Mouse (Mus musculus): ENCODE measurements around the gene Cdh4. TPM values are rescaled to one million over a fixed set of nuclear protein-coding genes. Genes with fewer than 3 reads are reported as not detected.

The Cdh4 gene
- polyA plus RNA-seq, 2 experiments, result 0.07 to 0.09 TPM

DNA sequence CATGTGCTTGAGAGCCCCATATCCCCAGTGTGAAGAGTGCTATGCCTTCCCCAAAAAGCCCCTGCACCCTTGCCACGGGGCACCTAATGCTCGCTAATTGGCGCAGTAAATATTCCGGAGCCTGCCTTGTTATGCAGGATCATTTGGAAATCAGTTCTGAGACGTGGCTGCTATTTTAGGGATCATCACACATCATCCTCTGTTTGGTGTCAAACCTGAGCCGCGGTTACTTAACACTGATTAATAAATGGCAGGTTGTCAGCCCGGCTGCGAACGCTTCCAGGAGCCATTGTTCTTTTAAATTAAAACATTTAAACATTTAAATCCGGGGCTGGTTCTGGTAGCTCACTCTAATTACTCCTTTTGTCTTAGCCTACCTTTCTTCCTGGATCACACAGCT, 136.6 kb downstream of the Cdh4 start:
- no peaks in the 10 kb centered on the region for H3K27me3 ChIP-seq (ENCODE audit: control insufficient read depth, insufficient read depth, low read length)
- no peak overlapping the region for H3K4me3 ChIP-seq (ENCODE audit: insufficient read depth in 1 of 2, low read depth in 2 of 2, low read length in 2 of 2)
- no peak overlapping the region for H3K9ac ChIP-seq (replicated peaks)
- H3K4me2 ChIP-seq (ENCODE audit: low read depth), result no peak overlapping the region
- no peaks in the 10 kb centered on the region for H3K36me3 ChIP-seq (replicated peaks; ENCODE audit: control insufficient read depth, insufficient read depth, low read depth)
- H3K9me3 ChIP-seq (ENCODE audit: control insufficient read depth, low read length), result no peaks in the 10 kb centered on the region
- H3K4me1 ChIP-seq (replicated peaks; ENCODE audit: control insufficient read depth in 2 of 2, insufficient read depth in 2 of 2, low read length in 1 of 2), result no peaks in the 10 kb centered on the region
- no peak for ATAC-seq (ENCODE audit: insufficient read depth)
- no peak overlapping the region for H3K27ac ChIP-seq
- 66% methylated on average over 11 of the region's 11 CpGs for WGBS (ENCODE audit: insufficient replicate concordance)
- DNase-seq (ENCODE audit: low read depth in 3 of 3, low spot score in 3 of 3), result no peak
- TF ChIP-seq CTCF (IDR thresholded peaks at IDR 0.05; ENCODE audit: low read depth) (no peak), EP300 (IDR thresholded peaks at IDR 0.05; ENCODE audit: low read depth) (no peak)

- H3K4me2 ChIP-seq (ENCODE audit: low read depth), result no peak overlapping the region
- H3K27ac ChIP-seq, result no peak overlapping the region
- H3K36me3 ChIP-seq (replicated peaks; ENCODE audit: control insufficient read depth, insufficient read depth, low read depth), result no peaks in the 10 kb centered on the region
- H3K4me1 ChIP-seq (replicated peaks; ENCODE audit: control insufficient read depth in 2 of 2, insufficient read depth in 2 of 2, low read length in 1 of 2), result no peaks in the 10 kb centered on the region
- H3K9ac ChIP-seq (replicated peaks), result no peak overlapping the region
- no peaks in the 10 kb centered on the region for H3K9me3 ChIP-seq (ENCODE audit: control insufficient read depth, low read length)
- DNase-seq (ENCODE audit: low read depth in 3 of 3, low spot score in 3 of 3), result no peak
- no peak overlapping the region for H3K4me3 ChIP-seq (ENCODE audit: insufficient read depth in 1 of 2, low read depth in 2 of 2, low read length in 2 of 2)
- TF ChIP-seq EP300 (IDR thresholded peaks at IDR 0.05; ENCODE audit: low read depth) (no peak), CTCF (IDR thresholded peaks at IDR 0.05; ENCODE audit: low read depth) (no peak)
- H3K27me3 ChIP-seq (ENCODE audit: control insufficient read depth, insufficient read depth, low read length), result no peaks in the 10 kb centered on the region
- 56% methylated on average over 4 of the region's 4 CpGs for WGBS (ENCODE audit: insufficient replicate concordance)
- no peak for ATAC-seq (ENCODE audit: insufficient read depth)
Measured at GRCm38 (mm10) chr2:179580415-179580814, 138.2 kb downstream of the Cdh4 start.

- H3K36me3 ChIP-seq (replicated peaks; ENCODE audit: control insufficient read depth, insufficient read depth, low read depth), result no peaks in the 10 kb centered on the region
- H3K9me3 ChIP-seq (ENCODE audit: control insufficient read depth, low read length), result no peaks in the 10 kb centered on the region
- TF ChIP-seq CTCF (IDR thresholded peaks at IDR 0.05; ENCODE audit: low read depth), result no peak
- no peak for TF ChIP-seq EP300 (IDR thresholded peaks at IDR 0.05; ENCODE audit: low read depth)
- H3K4me3 ChIP-seq (ENCODE audit: insufficient read depth in 1 of 2, low read depth in 2 of 2, low read length in 2 of 2), result no peak overlapping the region
- no peaks in the 10 kb centered on the region for H3K27me3 ChIP-seq (ENCODE audit: control insufficient read depth, insufficient read depth, low read length)
- no peak overlapping the region for H3K27ac ChIP-seq
- DNase-seq (ENCODE audit: low read depth in 3 of 3, low spot score in 3 of 3) (no peak), ATAC-seq (ENCODE audit: insufficient read depth) (no peak)
- no peaks in the 10 kb centered on the region for H3K4me1 ChIP-seq (replicated peaks; ENCODE audit: control insufficient read depth in 2 of 2, insufficient read depth in 2 of 2, low read length in 1 of 2)
- H3K9ac ChIP-seq (replicated peaks), result no peak overlapping the region
- H3K4me2 ChIP-seq (ENCODE audit: low read depth), result no peak overlapping the region
- 60% methylated on average over 5 of the region's 5 CpGs for WGBS (ENCODE audit: insufficient replicate concordance)
Measured at GRCm38 (mm10) chr2:179581058-179581457, 138.8 kb downstream of the Cdh4 start.

DNA sequence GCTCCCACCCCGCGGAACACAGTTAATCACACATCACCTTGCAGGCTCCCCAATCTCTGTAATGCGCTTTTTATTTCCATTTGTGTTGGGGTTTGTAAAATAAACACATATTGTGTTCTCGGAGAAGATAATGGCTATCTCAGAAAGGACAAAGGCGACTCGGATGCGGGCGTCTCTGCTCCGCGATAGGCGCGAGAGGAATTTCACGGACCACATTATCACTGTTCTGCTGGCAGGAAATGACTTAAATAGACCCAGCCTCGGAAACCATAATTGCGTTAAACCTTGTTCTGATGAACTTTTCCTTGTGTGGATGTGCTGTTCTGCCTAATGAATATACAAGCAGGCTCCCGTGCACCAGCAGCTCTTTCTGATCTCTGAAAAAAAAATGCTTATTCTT, 140.7 kb downstream of the Cdh4 start:
- H3K9me3 ChIP-seq (ENCODE audit: control insufficient read depth, low read length), result no peaks in the 10 kb centered on the region
- DNase-seq (ENCODE audit: low read depth in 3 of 3, low spot score in 3 of 3), result no peak
- no peak overlapping the region for H3K4me3 ChIP-seq (ENCODE audit: insufficient read depth in 1 of 2, low read depth in 2 of 2, low read length in 2 of 2)
- TF ChIP-seq CTCF (IDR thresholded peaks at IDR 0.05; ENCODE audit: low read depth) (no peak), EP300 (IDR thresholded peaks at IDR 0.05; ENCODE audit: low read depth) (no peak)
- no peaks in the 10 kb centered on the region for H3K27me3 ChIP-seq (ENCODE audit: control insufficient read depth, insufficient read depth, low read length)
- no peak overlapping the region for H3K9ac ChIP-seq (replicated peaks)
- no peak overlapping the region for H3K4me2 ChIP-seq (ENCODE audit: low read depth)
- no peaks in the 10 kb centered on the region for H3K4me1 ChIP-seq (replicated peaks; ENCODE audit: control insufficient read depth in 2 of 2, insufficient read depth in 2 of 2, low read length in 1 of 2)
- H3K36me3 ChIP-seq (replicated peaks; ENCODE audit: control insufficient read depth, insufficient read depth, low read depth), result no peaks in the 10 kb centered on the region
- no peak for ATAC-seq (ENCODE audit: insufficient read depth)
- H3K27ac ChIP-seq, result no peak overlapping the region
- 56% methylated on average over 16 of the region's 16 CpGs for WGBS (ENCODE audit: insufficient replicate concordance)

DNA sequence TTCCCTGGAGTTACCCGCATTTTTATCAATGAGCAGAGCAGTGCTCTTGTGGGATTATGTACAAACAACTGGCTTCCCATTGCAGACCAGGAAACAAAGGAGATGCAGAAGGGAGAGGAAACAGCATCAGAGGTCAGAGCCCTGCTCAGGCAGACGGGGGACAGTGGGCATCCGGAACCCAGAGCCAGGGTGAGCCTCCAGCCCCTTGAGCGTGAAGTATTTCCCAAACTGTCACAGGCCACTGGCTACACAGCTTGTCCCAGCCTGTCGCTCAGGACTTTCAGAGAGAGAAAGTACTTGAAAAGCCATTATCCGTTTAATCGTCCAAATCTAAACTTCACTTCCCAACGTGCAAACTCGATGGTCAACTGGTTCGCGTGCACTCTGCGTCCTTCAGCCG, 142.4 kb downstream of the Cdh4 start:
- ATAC-seq (ENCODE audit: insufficient read depth), result no peak
- TF ChIP-seq EP300 (IDR thresholded peaks at IDR 0.05; ENCODE audit: low read depth), result no peak
- no peak for TF ChIP-seq CTCF (IDR thresholded peaks at IDR 0.05; ENCODE audit: low read depth)
- 59% methylated on average over 13 of the region's 13 CpGs for WGBS (ENCODE audit: insufficient replicate concordance)
- no peak overlapping the region for H3K4me3 ChIP-seq (ENCODE audit: insufficient read depth in 1 of 2, low read depth in 2 of 2, low read length in 2 of 2)
- H3K27me3 ChIP-seq (ENCODE audit: control insufficient read depth, insufficient read depth, low read length), result no peaks in the 10 kb centered on the region
- no peak overlapping the region for H3K27ac ChIP-seq
- no peak overlapping the region for H3K4me2 ChIP-seq (ENCODE audit: low read depth)
- H3K9me3 ChIP-seq (ENCODE audit: control insufficient read depth, low read length), result no peaks in the 10 kb centered on the region
- no peaks in the 10 kb centered on the region for H3K4me1 ChIP-seq (replicated peaks; ENCODE audit: control insufficient read depth in 2 of 2, insufficient read depth in 2 of 2, low read length in 1 of 2)
- H3K36me3 ChIP-seq (replicated peaks; ENCODE audit: control insufficient read depth, insufficient read depth, low read depth), result no peaks in the 10 kb centered on the region
- no peak overlapping the region for H3K9ac ChIP-seq (replicated peaks)
- DNase-seq (ENCODE audit: low read depth in 3 of 3, low spot score in 3 of 3), result no peak
